Mouse (Mus musculus) limb, embryonic 11.5 days (tissue): Measurements from ENCODE around the gene Gm36028. TPM values are rescaled to one million over a fixed set of nuclear protein-coding genes. Genes with fewer than 3 reads are reported as not detected.

Experiments
- ATAC-seq: fragments of 200-750 bp; cut with Nextera tagmentation; 2 replicates; pipeline ENCODE4 v1.8.0; 2017; ENCODE audit warnings: low read depth; ENCODE audit not compliant: insufficient number of reproducible peaks, low FRiP score, low TSS enrichment
- DNase-seq: peaks from one replicate; pipeline ENCODE4 v3.0.0-alpha.2; 2015; ENCODE audit warnings: low spot score
- H3K27ac ChIP-seq: fragments of 300-500 bp; sonication (generic); replicated peaks from 2 replicates; pipeline ENCODE4 v1.5.1; 2014; ENCODE audit warnings: low read depth, mild to moderate bottlenecking, low read length
- H3K27me3 ChIP-seq: fragments of 300-500 bp; sonication (generic); 2 replicates; pipeline ENCODE4 v1.6.1; 2014; ENCODE audit warnings: mild to moderate bottlenecking, low read length, mixed read lengths; ENCODE audit not compliant: control insufficient read depth, insufficient read depth
- H3K36me3 ChIP-seq: fragments of 300-500 bp; sonication (generic); 2 replicates; pipeline ENCODE4 v1.6.1; 2014; ENCODE audit warnings: mild to moderate bottlenecking, low read length, moderate library complexity, mixed read lengths; ENCODE audit not compliant: control insufficient read depth, insufficient read depth
- H3K4me1 ChIP-seq: fragments of 300-500 bp; sonication (generic); 2 replicates; pipeline ENCODE4 v1.6.1; 2014; ENCODE audit warnings: low read length, mixed read lengths; ENCODE audit not compliant: control insufficient read depth, insufficient read depth
- H3K4me2 ChIP-seq: fragments of 300-500 bp; sonication (generic); 2 replicates; pipeline ENCODE4 v1.6.1; 2014; ENCODE audit warnings: low read depth, mild to moderate bottlenecking, moderate library complexity; ENCODE audit not compliant: severe bottlenecking
- H3K4me3 ChIP-seq: fragments of 300-500 bp; sonication (generic); 2 replicates; pipeline ENCODE4 v1.5.1; 2014; ENCODE audit warnings: low read depth, low read length
- H3K9ac ChIP-seq: fragments of 300-500 bp; sonication (generic); 2 replicates; pipeline ENCODE4 v1.6.1; 2014; ENCODE audit warnings: mild to moderate bottlenecking, low read length
- H3K9me3 ChIP-seq: fragments of 300-500 bp; sonication (generic); 2 replicates; pipeline ENCODE4 v1.6.1; 2016; ENCODE audit warnings: low read length; ENCODE audit not compliant: control insufficient read depth
- WGBS: fragments of 180-500 bp; shearing (Covaris S2); extraction: QIAGEN DNeasy Blood & Tissue Kit; methylation state at CpG from one replicate; pipeline ENCODE4 v1.1.7; 2014; 5-methylcytosine and 5-hydroxymethylcytosine counted together
- polyA plus RNA-seq: library from polyadenylated mRNA; unstranded; fragments of >200 nt; fragmentation: Nextera tagmentation; extraction: Ambion mirVana; gene quantifications from 2 replicates; pipeline ENCODE4 v1.2.1, GENCODE M21; 2014

The Gm36028 gene
- polyA plus RNA-seq, 1 experiment from 2014 or later = not detected

DNA sequence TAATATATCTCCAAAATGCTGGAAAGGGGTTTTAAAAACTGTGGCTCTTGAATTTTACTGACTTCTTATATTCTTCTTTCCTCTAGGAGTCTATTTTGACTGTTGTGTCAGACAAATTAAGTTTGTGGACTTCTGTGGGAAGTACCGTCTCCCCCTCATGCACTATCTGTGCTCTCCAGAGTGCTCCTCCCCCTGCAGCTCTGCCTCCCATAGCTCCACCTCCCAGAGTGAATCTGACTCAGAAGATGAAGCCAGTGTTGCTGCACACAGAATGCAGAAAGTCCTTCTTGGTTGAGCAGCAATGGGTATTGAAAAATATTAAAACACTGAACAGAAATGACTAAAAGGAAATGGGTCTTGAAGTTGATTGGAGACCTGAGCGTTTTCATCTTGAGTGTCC, 20.2 kb upstream of the Gm36028 start:
- H3K4me3 ChIP-seq = no peak overlapping the region
- no peak for ATAC-seq
- no peaks in the 10 kb centered on the region for H3K27me3 ChIP-seq
- no peak overlapping the region for H3K9ac ChIP-seq
- no peaks in the 10 kb centered on the region for H3K9me3 ChIP-seq
- WGBS = 88% methylated on average over 2 of the region's 2 CpGs
- DNase-seq = no peak
- no peak overlapping the region for H3K4me2 ChIP-seq
- H3K27ac ChIP-seq = no peak overlapping the region
- no peaks in the 10 kb centered on the region for H3K4me1 ChIP-seq
- H3K36me3 ChIP-seq = peaks cover 17% of the 10 kb centered on the region

- Histone ChIP-seq H3K27me3 (no peaks in the 10 kb centered on the region), H3K4me3 (no peak overlapping the region), H3K36me3 (peaks cover 17% of the 10 kb centered on the region), H3K9me3 (no peaks in the 10 kb centered on the region), H3K9ac (no peak overlapping the region), H3K4me1 (no peaks in the 10 kb centered on the region), H3K27ac (no peak overlapping the region), H3K4me2 (no peak overlapping the region)
- DNase-seq = no peak
- whole genome bisulfite sequencing = 95% methylated on average over 4 of the region's 4 CpGs
- no peak for ATAC-seq
These were observed 18.9 kb upstream of the Gm36028 start for GRCm38 (mm10) chr16:37879750-37880419.

- DNase-seq (no peak), ATAC-seq (no peak)
- no peak overlapping the region for H3K4me2 ChIP-seq
- 94% methylated on average over 7 of the region's 7 CpGs for WGBS
- peaks cover 17% of the 10 kb centered on the region for H3K36me3 ChIP-seq
- no peak overlapping the region for H3K27ac ChIP-seq
- no peaks in the 10 kb centered on the region for H3K9me3 ChIP-seq
- H3K4me3 ChIP-seq = no peak overlapping the region
- H3K4me1 ChIP-seq = no peaks in the 10 kb centered on the region
- no peaks in the 10 kb centered on the region for H3K27me3 ChIP-seq
- no peak overlapping the region for H3K9ac ChIP-seq
These were observed 18.1 kb upstream of the Gm36028 start for GRCm38 (mm10) chr16:37878951-37879505.

DNA sequence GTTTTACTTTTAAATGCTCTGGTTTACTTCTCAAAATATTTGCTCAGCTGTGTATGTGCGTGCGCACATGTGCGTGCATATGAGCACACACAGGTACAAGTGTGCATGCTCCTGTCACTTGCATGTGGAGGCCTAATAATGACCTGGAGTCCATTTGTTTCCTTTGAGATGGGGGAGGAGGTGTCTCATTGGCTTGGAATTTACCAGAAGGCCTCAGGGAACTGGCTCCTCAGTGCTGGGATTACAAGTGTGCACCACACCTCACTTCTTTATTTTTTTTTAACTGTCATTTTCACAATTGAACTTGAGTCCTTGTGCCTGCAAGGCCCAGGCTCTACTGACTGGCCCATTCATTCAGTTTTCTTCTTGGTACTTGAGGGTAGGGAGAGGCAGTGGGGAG, 16.5 kb upstream of the Gm36028 start:
- 97% methylated on average over 3 of the region's 3 CpGs for WGBS
- H3K9me3 ChIP-seq = no peaks in the 10 kb centered on the region
- H3K4me2 ChIP-seq = no peak overlapping the region
- DNase-seq (no peak), ATAC-seq (no peak)
- H3K27ac ChIP-seq = no peak overlapping the region
- no peak overlapping the region for H3K9ac ChIP-seq
- H3K4me1 ChIP-seq = no peaks in the 10 kb centered on the region
- no peaks in the 10 kb centered on the region for H3K27me3 ChIP-seq
- H3K36me3 ChIP-seq = peaks cover 9% of the 10 kb centered on the region; the same call in 1 of the 2 replicates
- no peak overlapping the region for H3K4me3 ChIP-seq

DNA sequence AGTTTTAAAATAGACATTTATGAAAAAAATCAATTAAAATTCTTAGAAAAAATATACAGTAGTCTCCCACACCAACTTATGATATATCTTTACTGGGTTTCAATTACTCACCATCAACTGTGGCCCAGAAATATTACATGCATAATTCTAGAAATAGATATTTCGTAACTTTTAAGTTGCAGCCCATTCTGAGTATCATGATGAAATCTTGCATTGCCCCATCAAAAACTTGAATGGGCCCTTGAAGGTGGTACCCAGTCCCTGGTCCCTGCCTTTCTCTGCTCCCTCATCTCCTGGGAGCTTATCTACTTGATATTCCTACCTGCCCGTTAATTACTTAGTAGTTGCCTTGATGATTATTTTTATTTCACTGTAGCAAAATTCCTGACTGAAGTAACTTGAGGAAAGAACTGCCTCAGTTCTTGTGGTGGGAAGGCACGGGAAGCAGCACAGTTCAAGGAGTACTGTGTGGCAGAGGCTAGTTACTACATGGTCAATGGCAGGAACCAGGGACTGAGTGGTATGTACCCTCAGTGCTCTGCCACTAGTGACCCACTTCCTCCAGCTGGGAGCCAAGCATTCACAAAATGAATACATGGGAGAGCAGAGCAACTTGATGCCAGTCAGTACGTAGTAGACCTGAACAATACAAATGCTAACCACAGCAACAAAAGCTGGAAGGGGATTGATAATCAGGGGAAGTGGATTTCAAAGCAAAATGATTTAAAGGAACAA, 13.7 kb upstream of the Gm36028 start:
- DNase-seq = no peak
- 91% methylated on average over 4 of the region's 4 CpGs for WGBS

DNA sequence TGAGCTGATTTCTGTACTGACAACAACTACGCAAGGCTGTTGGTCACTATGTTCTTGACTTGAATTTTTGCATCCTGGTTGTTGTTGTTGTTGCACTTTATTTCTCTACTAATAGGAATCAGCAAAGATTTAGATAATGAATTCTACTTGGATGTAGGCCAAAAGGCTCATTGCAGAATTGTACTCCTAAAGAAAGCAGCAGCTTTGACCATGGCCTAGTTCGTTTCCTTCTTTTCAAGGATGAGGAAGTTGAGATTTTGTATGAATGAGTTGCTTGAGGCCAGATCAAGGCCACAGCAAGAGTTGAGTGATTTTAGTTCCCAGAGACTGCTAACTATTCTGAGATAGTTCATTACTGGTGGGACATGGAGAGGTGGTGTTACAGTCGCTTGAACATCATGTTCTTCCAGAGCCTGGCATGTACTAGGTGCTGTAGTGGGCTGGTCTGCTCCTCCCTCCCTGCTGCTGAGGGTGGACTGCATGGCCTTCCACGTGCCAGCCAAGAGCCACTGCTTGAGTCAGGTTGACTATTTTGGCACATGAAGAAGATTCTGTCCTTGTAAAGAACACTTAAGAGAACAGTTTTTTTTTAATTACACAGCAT, 10.3 kb upstream of the Gm36028 start:
- WGBS = 89% methylated on average over 4 of the region's 4 CpGs
- H3K36me3 ChIP-seq = no peaks in the 10 kb centered on the region
- no peak overlapping the region for H3K4me3 ChIP-seq
- H3K27ac ChIP-seq = no peak overlapping the region
- H3K4me2 ChIP-seq = no peak overlapping the region
- no peaks in the 10 kb centered on the region for H3K27me3 ChIP-seq
- DNase-seq = no peak
- no peaks in the 10 kb centered on the region for H3K9me3 ChIP-seq
- H3K9ac ChIP-seq = no peak overlapping the region
- no peak for ATAC-seq
- peaks cover 6% of the 10 kb centered on the region; the same call in 1 of the 2 replicates for H3K4me1 ChIP-seq

More for the DNA sequence above, 13.7 kb upstream of the Gm36028 start:
- no peak overlapping the region for H3K4me3 ChIP-seq
- no peaks in the 10 kb centered on the region for H3K9me3 ChIP-seq
- no peak overlapping the region for H3K4me2 ChIP-seq
- H3K4me1 ChIP-seq = peaks cover 5% of the 10 kb centered on the region; the same call in 1 of the 2 replicates
- H3K36me3 ChIP-seq = peaks cover 6% of the 10 kb centered on the region; the same call in 1 of the 2 replicates
- H3K27ac ChIP-seq = no peak overlapping the region
- ATAC-seq = no peak
- no peak overlapping the region for H3K9ac ChIP-seq
- no peaks in the 10 kb centered on the region for H3K27me3 ChIP-seq

DNA sequence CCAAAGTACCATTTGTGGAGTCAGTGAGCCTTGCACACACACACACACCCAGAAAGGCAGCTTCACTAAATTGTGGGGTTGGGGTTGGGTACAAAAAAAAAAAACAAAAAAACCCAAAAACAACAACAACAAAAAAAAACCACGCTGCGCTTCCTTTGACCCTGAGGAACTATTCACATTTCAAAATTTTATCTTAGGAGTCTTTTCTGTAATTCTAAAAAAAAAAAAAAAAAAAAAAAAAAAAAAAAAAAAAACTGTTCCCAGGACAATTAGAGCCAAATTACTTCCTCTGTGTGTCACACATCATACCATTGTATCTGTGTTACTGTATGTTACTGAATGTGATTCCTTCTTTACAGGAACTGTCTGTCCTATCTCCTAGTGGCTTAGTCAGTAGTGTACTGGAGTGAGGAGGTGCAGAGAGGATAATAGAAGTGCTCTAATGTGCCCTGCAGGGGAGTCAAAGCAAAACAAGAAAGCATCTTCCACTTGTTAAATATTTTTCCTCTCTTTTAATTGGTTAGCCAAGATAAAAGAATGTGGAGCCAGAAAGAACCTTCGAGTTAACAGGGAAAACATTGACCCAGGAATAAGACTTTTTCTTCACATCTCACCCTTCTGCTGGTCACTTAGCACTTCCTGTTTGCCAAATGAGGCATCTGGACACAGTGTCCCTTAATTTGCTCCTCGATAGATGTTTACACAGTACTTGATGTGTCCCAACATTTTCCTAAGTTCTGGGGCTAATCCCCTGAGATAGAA, 8.7 kb upstream of the Gm36028 start:
- Histone ChIP-seq H3K9me3 (no peaks in the 10 kb centered on the region), H3K4me3 (peak overlapping the region; percentile 98), H3K27me3 (no peaks in the 10 kb centered on the region), H3K9ac (peak overlapping the region; percentile 99), H3K36me3 (no peaks in the 10 kb centered on the region), H3K27ac (no peak overlapping the region), H3K4me2 (peak overlapping the region; percentile 77), H3K4me1 (peaks cover 6% of the 10 kb centered on the region; the same call in 1 of the 2 replicates)
- no peak for ATAC-seq
- WGBS = 35% methylated on average over 4 of the region's 4 CpGs
- DNase-seq = no peak
